13 mouse cellular contexts compared by ENCODE assay signal in the genomic region with DNA sequence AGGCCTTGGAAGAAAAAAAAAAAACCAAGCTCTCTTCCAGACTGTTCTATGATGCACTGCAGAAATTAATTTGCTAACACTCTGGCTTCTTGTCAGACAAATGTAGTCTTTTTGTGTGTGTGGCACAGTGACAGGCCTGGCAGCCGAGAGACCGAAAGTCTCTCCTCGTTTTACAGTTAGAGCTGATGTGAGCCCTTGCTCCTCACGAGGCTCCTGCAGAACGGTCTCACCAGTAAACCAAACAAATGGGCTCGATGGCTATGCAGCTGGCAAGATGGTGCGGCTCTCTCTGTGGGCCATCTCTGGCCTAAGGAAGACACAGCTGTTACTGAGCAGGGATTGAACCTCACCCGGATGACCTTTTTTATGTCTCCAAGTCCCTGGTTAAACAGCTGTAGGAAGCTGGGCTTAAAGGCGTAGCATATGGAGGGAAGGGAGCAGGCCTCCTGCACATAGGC. TPM values are rescaled to one million over a fixed set of nuclear protein-coding genes. Genes with fewer than 3 reads are reported as not detected.
DNase-seq lines count a peak whose midpoint lies in the region; ATAC-seq and TF ChIP-seq lines count a peak whose summit lies in the region.
"Had no signal": no experiment of that assay in that cellular context is flagged by ENCODE, and none has a peak within 500 bp of the region (broad histone marks: within the 10 kb centered on the region; RNA-seq: fewer than 3 reads in every experiment).

No protein-coding gene starts in this region.

- TF ChIP-seq CTCF in gastrocnemius, adult 2 months (IDR thresholded peaks at IDR 0.05) = no peak
- no peak for TF ChIP-seq CTCF in lung, embryonic 14.5 days (IDR thresholded peaks at IDR 0.05; ENCODE audit: low read depth)

- ATAC-seq in lung, embryonic 14.5 days (ENCODE audit: insufficient read depth) = peak; percentile 53
- ATAC-seq in embryonic facial prominence, embryonic 15.5 days (ENCODE audit: insufficient number of reproducible peaks, low FRiP score, low TSS enrichment, low read depth) = no peak
- ATAC-seq: liver, postnatal 0 days had no signal

- TF ChIP-seq POLR2A in myocyte (IDR thresholded peaks at IDR 0.05; ENCODE audit: insufficient read length, low read depth) = no peak

- H3K4me3 ChIP-seq in gastrocnemius, adult 2 months = no peak overlapping the region
- no peak overlapping the region for H3K4me3 ChIP-seq in lung, embryonic 14.5 days (ENCODE audit: low read depth, low read length)
- H3K4me3 ChIP-seq in embryonic facial prominence, embryonic 15.5 days (replicated peaks) = no peak overlapping the region
- no peak overlapping the region for H3K4me3 ChIP-seq in myocyte
- H3K4me3 ChIP-seq: erythroblast, embryonic 14.5 days; neural tube, embryonic 12.5 days had no signal

- WGBS in lung, embryonic 14.5 days = 42% methylated on average over 9 of the region's 9 CpGs
- 48% methylated on average over 9 of the region's 9 CpGs for WGBS in embryonic facial prominence, embryonic 15.5 days

- H3K4me2 ChIP-seq in lung, embryonic 14.5 days = no peak overlapping the region
- no peak overlapping the region for H3K4me2 ChIP-seq in embryonic facial prominence, embryonic 15.5 days (replicated peaks)
- H3K4me2 ChIP-seq in myocyte (ENCODE audit: low read depth) = peak overlapping the region; percentile 4
- H3K4me2 ChIP-seq: neural tube, embryonic 12.5 days had no signal

- no peaks in the 10 kb centered on the region for H3K4me1 ChIP-seq in lung, embryonic 14.5 days (ENCODE audit: insufficient read depth)
- peaks cover 27% of the 10 kb centered on the region for H3K4me1 ChIP-seq in embryonic facial prominence, embryonic 15.5 days

- H3K27me3 ChIP-seq in lung, embryonic 14.5 days (ENCODE audit: insufficient read depth, low read length) = no peaks in the 10 kb centered on the region
- no peaks in the 10 kb centered on the region for H3K27me3 ChIP-seq in embryonic facial prominence, embryonic 15.5 days
- H3K27me3 ChIP-seq in myocyte (ENCODE audit: control insufficient read depth, insufficient read depth, insufficient read length) = no peaks in the 10 kb centered on the region
- H3K27me3 ChIP-seq: neural tube, embryonic 12.5 days had no signal

- H3K36me3 ChIP-seq in lung, embryonic 14.5 days (ENCODE audit: insufficient read depth) = no peaks in the 10 kb centered on the region
- H3K36me3 ChIP-seq in embryonic facial prominence, embryonic 15.5 days = no peaks in the 10 kb centered on the region
- H3K36me3 ChIP-seq in myocyte (ENCODE audit: control insufficient read depth, insufficient read depth) = no peaks in the 10 kb centered on the region
- H3K36me3 ChIP-seq: neural tube, embryonic 12.5 days had no signal

- no peak overlapping the region for H3ac ChIP-seq in myocyte (ENCODE audit: control insufficient read depth, insufficient read length)

- intact Hi-C loops in gastrocnemius, adult 2 months (cut with DNase I) = no loop called here

- no peaks in the 10 kb centered on the region for H3K9me3 ChIP-seq in lung, embryonic 14.5 days (ENCODE audit: low read depth, low read length)
- no peaks in the 10 kb centered on the region for H3K9me3 ChIP-seq in embryonic facial prominence, embryonic 15.5 days (replicated peaks)
- H3K9me3 ChIP-seq: neural tube, embryonic 12.5 days had no signal

- peaks cover 2% of the 10 kb centered on the region for H3K79me2 ChIP-seq in myocyte (ENCODE audit: control insufficient read depth, insufficient read depth)

- no peak overlapping the region for H3K9ac ChIP-seq in lung, embryonic 14.5 days
- no peak overlapping the region for H3K9ac ChIP-seq in embryonic facial prominence, embryonic 15.5 days
- H3K9ac ChIP-seq: liver, postnatal 0 days; neural tube, embryonic 12.5 days had no signal

- H3K27ac ChIP-seq in gastrocnemius, adult 2 months = peak overlapping the region; percentile 86
- H3K27ac ChIP-seq in lung, embryonic 14.5 days (ENCODE audit: low read depth) = no peak overlapping the region; the same call in 1 of the 2 replicates
- peak overlapping the region; percentile 63 for H3K27ac ChIP-seq in embryonic facial prominence, embryonic 15.5 days (replicated peaks)
- H3K27ac ChIP-seq: neural tube, embryonic 12.5 days had no signal

- peak; percentile 67 for DNase-seq in gastrocnemius, adult 2 months
- no peak for DNase-seq in gastrocnemius, adult 18-20 months (ENCODE audit: low spot score)
- DNase-seq in lung, embryonic 14.5 days = peak; percentile 60
- DNase-seq in lung, postnatal 25 days (ENCODE audit: low spot score) = no peak
- DNase-seq in urinary bladder, postnatal 14 days (ENCODE audit: low spot score) = no peak
- no peak for DNase-seq in adipocyte (ENCODE audit: low spot score)
- DNase-seq: adrenal gland, postnatal 10 days; cerebellum, adult 8-10 months; liver, postnatal 0 days had no signal

TF ChIP-seq in myocyte, 11 proteins besides CTCF, POLR2A, EP300 and RAD21:
- no peak for TF ChIP-seq REST (IDR thresholded peaks at IDR 0.05; ENCODE audit: insufficient read depth, insufficient read length)
- no peak for TF ChIP-seq POLR2AphosphoS2 (IDR thresholded peaks at IDR 0.05; ENCODE audit: insufficient read length, low read depth)
- TF ChIP-seq USF1 (IDR thresholded peaks at IDR 0.05; ENCODE audit: low read depth) = no peak
- TF ChIP-seq SRF (IDR thresholded peaks at IDR 0.05; ENCODE audit: control insufficient read depth, insufficient read length, low read depth) = no peak
- no peak for TF ChIP-seq E2F4 (IDR thresholded peaks at IDR 0.05; ENCODE audit: insufficient read depth)
- TF ChIP-seq TCF3 (IDR thresholded peaks at IDR 0.05; ENCODE audit: insufficient read length, low read depth) = peak; percentile 47
- peak in 2 of 3 experiments; percentile 73 to 80 for TF ChIP-seq MYOD1 (IDR thresholded peaks at IDR 0.05; ENCODE audit: control insufficient read depth in 1 of 3, insufficient read length in 2 of 3, low read depth in 2 of 3)
- peak; percentile 31 to 86 (median 69) for TF ChIP-seq MYOG (IDR thresholded peaks at IDR 0.05; ENCODE audit: control insufficient read depth in 1 of 3, insufficient read depth in 1 of 3, insufficient read length in 2 of 3, low read depth in 2 of 3)
- no peak for TF ChIP-seq MAX (IDR thresholded peaks at IDR 0.05; ENCODE audit: low read depth)
- TF ChIP-seq CEBPB (IDR thresholded peaks at IDR 0.05; ENCODE audit: insufficient read depth, poor library complexity, severe bottlenecking) = no peak
- TF ChIP-seq TCF12 (IDR thresholded peaks at IDR 0.05; ENCODE audit: insufficient read depth, poor library complexity, severe bottlenecking) = peak; percentile 64

RNA-seq across cellular contexts. Expression of a gene that starts 48.3 kb away (rescaled TPM):
- 10 to 100 TPM; 28.4 to 34.7 TPM for total RNA-seq in gastrocnemius, adult 2 months (2021)
- 10 to 100 TPM; 30.1 to 34.5 TPM for total RNA-seq in gastrocnemius, adult 18-20 months (2021)
- polyA plus RNA-seq in lung, embryonic 14.5 days (2014; fragmentation: Nextera tagmentation; extraction: Ambion mirVana) = 14.0 and 15.3 TPM in 2 replicates
- 6.7 and 7.3 TPM in 2 replicates for polyA plus RNA-seq in embryonic facial prominence, embryonic 15.5 days (2015; fragmentation: Nextera tagmentation; extraction: Ambion mirVana)
- polyA plus RNA-seq in myocyte (2012; fragmentation: generic; extraction: Trizol) = 18.0 TPM

Comparison
In these comparisons a context has a peak if more than half of its experiments do, and no peak if none do; other contexts are left out.
1. DNase-seq: peak in gastrocnemius, adult 2 months (single experiment) and lung, embryonic 14.5 days (single experiment); none in gastrocnemius, adult 18-20 months (single experiment), lung, postnatal 25 days (single experiment), urinary bladder, postnatal 14 days (single experiment) and adipocyte (single experiment).